Mouse (Mus musculus) limb, embryonic 15.5 days (tissue): Measurements from ENCODE around the gene Hus1. TPM values are rescaled to one million over a fixed set of nuclear protein-coding genes. Genes with fewer than 3 reads are reported as not detected.

ENCODE experiments used
- ATAC-seq: fragments of 200-750 bp; cut with Nextera tagmentation; 2 replicates; pipeline ENCODE4 v1.8.0; 2017; ENCODE audit warnings: low read depth, moderate TSS enrichment; ENCODE audit not compliant: insufficient number of reproducible peaks, low FRiP score, low TSS enrichment
- H3K27ac ChIP-seq: fragments of 300-500 bp; sonication (generic); 2 replicates; pipeline ENCODE4 v1.5.1; 2015; ENCODE audit warnings: moderate library complexity, mild to moderate bottlenecking, inconsistent platforms
- H3K27me3 ChIP-seq: fragments of 300-500 bp; sonication (generic); 2 replicates; pipeline ENCODE4 v1.6.1; 2015; ENCODE audit warnings: inconsistent platforms
- H3K36me3 ChIP-seq: fragments of 300-500 bp; sonication (generic); 2 replicates; pipeline ENCODE4 v1.6.1; 2015; ENCODE audit warnings: inconsistent platforms
- H3K4me1 ChIP-seq: fragments of 300-500 bp; sonication (generic); 2 replicates; pipeline ENCODE4 v1.6.1; 2015; ENCODE audit warnings: inconsistent platforms
- H3K4me2 ChIP-seq: fragments of 300-500 bp; sonication (generic); 2 replicates; pipeline ENCODE4 v1.6.1; 2015; ENCODE audit warnings: mild to moderate bottlenecking, inconsistent platforms
- H3K4me3 ChIP-seq: fragments of 300-500 bp; sonication (generic); 2 replicates; pipeline ENCODE4 v1.5.1; 2015; ENCODE audit warnings: mild to moderate bottlenecking, inconsistent platforms
- H3K9ac ChIP-seq: fragments of 300-500 bp; sonication (generic); 2 replicates; pipeline ENCODE4 v1.6.1; 2015; ENCODE audit warnings: inconsistent platforms
- H3K9me3 ChIP-seq: fragments of 300-500 bp; sonication (generic); 2 replicates; pipeline ENCODE4 v1.6.1; 2016; ENCODE audit warnings: inconsistent platforms
- WGBS: fragments of 180-500 bp; shearing (Covaris S2); methylation state at CpG from one replicate; pipeline ENCODE4 v1.1.7; 2015; 5-methylcytosine and 5-hydroxymethylcytosine counted together
- polyA plus RNA-seq: library from polyadenylated mRNA; unstranded; fragments of >200 nt; fragmentation: Nextera tagmentation; extraction: Ambion mirVana; gene quantifications from 2 replicates; pipeline ENCODE4 v1.2.1, GENCODE M21; 2015

Gene Hus1
- polyA plus RNA-seq, 1 experiment from 2014 or later: 11.1 TPM

GRCm38 (mm10) chr11:8973166-8973565, 37.8 kb downstream of the Hus1 start, which contains the start of gene Pkd1l1:
Gene Pkd1l1 (minus strand): TSS chr11:8973266.
- Histone ChIP-seq H3K4me3 (no peak within 1 kb of the TSS), H3K4me1 (peaks cover 3% of the 10 kb centered on the region; the same call in 1 of the 2 replicates), H3K36me3 (no peaks in the 10 kb centered on the region), H3K9me3 (no peaks in the 10 kb centered on the region), H3K4me2 (no peak within 1 kb of the TSS), H3K9ac (no peak within 1 kb of the TSS), H3K27ac (no peak within 1 kb of the TSS), H3K27me3 (no peaks in the 10 kb centered on the region)
- WGBS: 63% methylated on average over 3 of the region's 3 CpGs
- no peak for ATAC-seq

- no peak overlapping the region for H3K27ac ChIP-seq
- H3K4me1 ChIP-seq: peaks cover 3% of the 10 kb centered on the region; the same call in 1 of the 2 replicates
- H3K36me3 ChIP-seq: no peaks in the 10 kb centered on the region
- no peak overlapping the region for H3K9ac ChIP-seq
- H3K27me3 ChIP-seq: no peaks in the 10 kb centered on the region
- H3K9me3 ChIP-seq: no peaks in the 10 kb centered on the region
- H3K4me3 ChIP-seq: no peak overlapping the region
- H3K4me2 ChIP-seq: no peak overlapping the region
- 84% methylated on average over 6 of the region's 6 CpGs for WGBS
- no peak for ATAC-seq
These were observed 38.9 kb downstream of the Hus1 start for GRCm38 (mm10) chr11:8972093-8972492.

GRCm38 (mm10) chr11:8970509-8970908, 40.5 kb downstream of the Hus1 start:
- H3K4me2 ChIP-seq: no peak overlapping the region
- WGBS: 77% methylated on average over 9 of the region's 9 CpGs
- H3K4me3 ChIP-seq: no peak overlapping the region
- H3K4me1 ChIP-seq: peaks cover 2% of the 10 kb centered on the region; the same call in 1 of the 2 replicates
- no peak overlapping the region for H3K27ac ChIP-seq
- H3K9ac ChIP-seq: no peak overlapping the region
- no peak for ATAC-seq
- no peaks in the 10 kb centered on the region for H3K9me3 ChIP-seq
- H3K27me3 ChIP-seq: no peaks in the 10 kb centered on the region
- no peaks in the 10 kb centered on the region for H3K36me3 ChIP-seq

- H3K4me1 ChIP-seq: no peaks in the 10 kb centered on the region
- H3K27me3 ChIP-seq: no peaks in the 10 kb centered on the region
- no peaks in the 10 kb centered on the region for H3K36me3 ChIP-seq
- no peaks in the 10 kb centered on the region for H3K9me3 ChIP-seq
- no peak overlapping the region for H3K27ac ChIP-seq
- no peak overlapping the region for H3K4me2 ChIP-seq
- WGBS: 95% methylated on average over 7 of the region's 7 CpGs
- no peak overlapping the region for H3K4me3 ChIP-seq
- ATAC-seq: no peak
- no peak overlapping the region for H3K9ac ChIP-seq
These were observed 42.9 kb downstream of the Hus1 start for GRCm38 (mm10) chr11:8968094-8968493.

GRCm38 (mm10) chr11:8958572-8958971, 52.4 kb downstream of the Hus1 start:
- Histone ChIP-seq H3K4me3 (no peak overlapping the region), H3K27ac (peak overlapping the region; percentile 83), H3K9me3 (no peaks in the 10 kb centered on the region), H3K27me3 (no peaks in the 10 kb centered on the region), H3K4me2 (no peak overlapping the region), H3K4me1 (peaks cover 10% of the 10 kb centered on the region), H3K36me3 (no peaks in the 10 kb centered on the region), H3K9ac (no peak overlapping the region)
- WGBS: 30% methylated on average over 10 of the region's 10 CpGs
- ATAC-seq: peak; percentile 81

GRCm38 (mm10) chr11:8958108-8958507, 52.9 kb downstream of the Hus1 start:
- 38% methylated on average over 4 of the region's 4 CpGs for WGBS
- Histone ChIP-seq H3K36me3 (no peaks in the 10 kb centered on the region), H3K9me3 (no peaks in the 10 kb centered on the region), H3K9ac (no peak overlapping the region), H3K4me3 (no peak overlapping the region), H3K27ac (peak overlapping the region; percentile 83), H3K4me2 (no peak overlapping the region), H3K27me3 (no peaks in the 10 kb centered on the region), H3K4me1 (peaks cover 10% of the 10 kb centered on the region)
- ATAC-seq: no peak

- no peak for ATAC-seq
- no peak overlapping the region for H3K4me3 ChIP-seq
- H3K36me3 ChIP-seq: no peaks in the 10 kb centered on the region
- no peak overlapping the region for H3K9ac ChIP-seq
- 68% methylated on average over 6 of the region's 6 CpGs for WGBS
- no peak overlapping the region for H3K4me2 ChIP-seq
- no peaks in the 10 kb centered on the region for H3K27me3 ChIP-seq
- no peaks in the 10 kb centered on the region for H3K9me3 ChIP-seq
- H3K27ac ChIP-seq: no peak overlapping the region
- peaks cover 10% of the 10 kb centered on the region for H3K4me1 ChIP-seq
These were observed 54.0 kb downstream of the Hus1 start for GRCm38 (mm10) chr11:8957023-8957422.

- Histone ChIP-seq H3K36me3 (no peaks in the 10 kb centered on the region), H3K9ac (no peak overlapping the region), H3K27ac (no peak overlapping the region), H3K9me3 (no peaks in the 10 kb centered on the region), H3K4me2 (no peak overlapping the region), H3K4me3 (no peak overlapping the region), H3K4me1 (peaks cover 10% of the 10 kb centered on the region), H3K27me3 (no peaks in the 10 kb centered on the region)
- ATAC-seq: no peak
- WGBS: 3% methylated on average over 1 of the region's 1 CpGs
These were observed 55.3 kb downstream of the Hus1 start for GRCm38 (mm10) chr11:8955678-8956077.

GRCm38 (mm10) chr11:8949765-8950430, 61.1 kb downstream of the Hus1 start:
- Histone ChIP-seq H3K27ac (peak overlapping the region; percentile 83), H3K9me3 (no peaks in the 10 kb centered on the region), H3K4me2 (no peak overlapping the region), H3K4me1 (peaks cover 9% of the 10 kb centered on the region; the same call in 1 of the 2 replicates), H3K36me3 (no peaks in the 10 kb centered on the region), H3K4me3 (no peak overlapping the region), H3K9ac (no peak overlapping the region), H3K27me3 (no peaks in the 10 kb centered on the region)
- ATAC-seq: peak; percentile 75
- 32% methylated on average over 6 of the region's 6 CpGs for WGBS

GRCm38 (mm10) chr11:8948871-8949270, 62.1 kb downstream of the Hus1 start:
- H3K9me3 ChIP-seq: no peaks in the 10 kb centered on the region
- ATAC-seq: no peak
- H3K4me1 ChIP-seq: peaks cover 9% of the 10 kb centered on the region; the same call in 1 of the 2 replicates
- 69% methylated on average over 3 of the region's 3 CpGs for WGBS
- no peaks in the 10 kb centered on the region for H3K36me3 ChIP-seq
- H3K4me2 ChIP-seq: no peak overlapping the region
- H3K27me3 ChIP-seq: no peaks in the 10 kb centered on the region
- H3K27ac ChIP-seq: peak overlapping the region; percentile 83
- no peak overlapping the region for H3K9ac ChIP-seq
- H3K4me3 ChIP-seq: no peak overlapping the region

- Histone ChIP-seq H3K4me1 (no peaks in the 10 kb centered on the region), H3K9me3 (no peaks in the 10 kb centered on the region), H3K9ac (no peak overlapping the region), H3K4me2 (no peak overlapping the region), H3K27me3 (no peaks in the 10 kb centered on the region), H3K4me3 (no peak overlapping the region), H3K27ac (no peak overlapping the region), H3K36me3 (no peaks in the 10 kb centered on the region)
- WGBS: 77% methylated on average over 4 of the region's 4 CpGs
- no peak for ATAC-seq
These were observed 66.9 kb downstream of the Hus1 start for GRCm38 (mm10) chr11:8944114-8944513.
